Mouse (Mus musculus): ENCODE measurements around the gene Gm44502. TPM values are rescaled to one million over a fixed set of nuclear protein-coding genes. Genes with fewer than 3 reads are reported as not detected.

Gene Gm44502
- polyA plus RNA-seq, 1 experiment = 0.11 TPM

DNA sequence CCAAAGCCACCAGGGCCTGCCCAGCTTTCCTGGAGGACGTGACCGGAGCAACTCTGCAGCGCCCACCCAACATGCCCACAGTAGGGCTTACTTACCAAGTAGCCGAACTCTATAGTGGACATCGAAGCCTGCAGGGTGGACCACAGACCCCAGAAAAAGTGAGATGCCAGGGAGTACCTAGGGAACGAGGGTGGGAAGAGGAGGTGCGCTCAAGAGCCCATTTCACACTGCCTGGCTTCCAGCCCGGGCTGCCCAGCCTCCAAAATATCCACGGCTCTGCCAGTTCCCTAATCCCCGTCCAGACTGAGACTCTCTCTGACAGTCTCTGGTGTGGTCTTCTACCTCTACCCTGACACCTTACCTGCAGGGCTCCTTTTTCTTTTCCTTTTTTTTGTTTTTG lies 2.8 kb downstream of the Gm44502 start:
- Histone ChIP-seq H3K79me2 (ENCODE audit: control insufficient read depth, insufficient read depth) (peaks cover 12% of the 10 kb centered on the region), H3K4me2 (ENCODE audit: low read depth) (no peak overlapping the region), H3K4me3 (no peak overlapping the region), H3K36me3 (ENCODE audit: control insufficient read depth, insufficient read depth) (peaks cover 9% of the 10 kb centered on the region), H3ac (ENCODE audit: control insufficient read depth, insufficient read length) (no peak overlapping the region), H3K27me3 (ENCODE audit: control insufficient read depth, insufficient read depth, insufficient read length) (no peaks in the 10 kb centered on the region)
- no peak for TF ChIP-seq E2F4 (IDR thresholded peaks at IDR 0.05; ENCODE audit: insufficient read depth)
- no peak for TF ChIP-seq CEBPB (IDR thresholded peaks at IDR 0.05; ENCODE audit: insufficient read depth, poor library complexity, severe bottlenecking)
- no peak for TF ChIP-seq MYOG (IDR thresholded peaks at IDR 0.05; ENCODE audit: control insufficient read depth in 1 of 3, insufficient read depth in 1 of 3, insufficient read length in 2 of 3, low read depth in 2 of 3)

DNA sequence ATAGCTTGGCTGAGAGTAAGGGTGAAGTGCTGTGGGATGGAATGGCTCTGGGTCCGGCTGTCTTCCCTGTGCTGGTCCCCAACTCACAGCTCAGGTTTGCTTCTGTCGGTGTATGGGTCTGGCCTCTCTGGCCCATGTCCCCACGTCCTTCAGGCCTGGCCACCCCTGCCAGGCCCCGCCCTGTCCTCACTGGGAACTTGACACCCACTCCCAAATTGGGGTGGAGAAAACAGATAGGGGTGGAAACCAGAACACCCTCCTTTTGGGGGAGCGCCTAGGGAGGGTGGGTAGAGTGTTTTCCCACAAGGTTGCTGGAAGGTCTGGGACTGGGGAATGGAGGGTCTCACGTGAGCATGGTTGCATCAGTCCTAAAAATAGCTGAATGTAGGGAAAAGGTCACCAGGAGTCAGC lies 3.8 kb downstream of the Gm44502 start, which contains the start of gene Cpt1b:
Gene Cpt1b, minus strand, starts transcription at position 153 of the 411 bp plus-strand sequence.
- H3K4me3 ChIP-seq = no peak within 1 kb of the TSS
- TF ChIP-seq POLR2AphosphoS2 (IDR thresholded peaks at IDR 0.05; ENCODE audit: insufficient read length, low read depth) (peak; percentile 71), E2F4 (IDR thresholded peaks at IDR 0.05; ENCODE audit: insufficient read depth) (no peak)
- H3K36me3 ChIP-seq (ENCODE audit: control insufficient read depth, insufficient read depth) = peaks cover 9% of the 10 kb centered on the region
- H3K4me2 ChIP-seq (ENCODE audit: low read depth) = no peak within 1 kb of the TSS
- no peak within 1 kb of the TSS for H3ac ChIP-seq (ENCODE audit: control insufficient read depth, insufficient read length)
- H3K79me2 ChIP-seq (ENCODE audit: control insufficient read depth, insufficient read depth) = peaks cover 12% of the 10 kb centered on the region
- no peaks in the 10 kb centered on the region for H3K27me3 ChIP-seq (ENCODE audit: control insufficient read depth, insufficient read depth, insufficient read length)

DNA sequence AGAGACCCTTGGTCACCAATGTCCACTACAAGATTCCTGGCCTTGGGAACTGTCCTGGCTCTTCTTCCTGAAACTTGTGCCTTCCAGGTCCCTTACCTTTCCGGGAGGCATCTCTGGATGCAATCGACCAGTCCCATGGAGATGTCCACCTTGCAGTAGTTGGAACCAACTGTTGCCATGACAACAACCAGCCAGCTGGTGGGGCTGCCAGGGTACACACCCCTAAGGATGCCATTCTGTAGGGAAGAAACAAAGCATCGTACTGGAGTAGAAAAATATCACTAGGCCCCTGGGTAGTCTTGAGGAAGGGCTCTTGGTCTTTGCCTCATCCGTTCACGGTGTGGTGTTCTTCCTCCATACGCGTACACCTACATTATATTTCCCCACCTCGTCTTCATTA lies 4.9 kb downstream of the Gm44502 start:
- H3K4me3 ChIP-seq = no peak overlapping the region
- TF ChIP-seq MYOG (IDR thresholded peaks at IDR 0.05; ENCODE audit: control insufficient read depth in 1 of 3, insufficient read depth in 1 of 3, insufficient read length in 2 of 3, low read depth in 2 of 3) = no peak
- TF ChIP-seq MYOD1 (IDR thresholded peaks at IDR 0.05; ENCODE audit: control insufficient read depth in 1 of 3, insufficient read length in 2 of 3, low read depth in 2 of 3) = no peak
- no peak for TF ChIP-seq USF1 (IDR thresholded peaks at IDR 0.05; ENCODE audit: low read depth)
- H3ac ChIP-seq (ENCODE audit: control insufficient read depth, insufficient read length) = no peak overlapping the region
- no peaks in the 10 kb centered on the region for H3K27me3 ChIP-seq (ENCODE audit: control insufficient read depth, insufficient read depth, insufficient read length)
- no peak overlapping the region for H3K4me2 ChIP-seq (ENCODE audit: low read depth)
- peaks cover 12% of the 10 kb centered on the region for H3K79me2 ChIP-seq (ENCODE audit: control insufficient read depth, insufficient read depth)
- peaks cover 16% of the 10 kb centered on the region for H3K36me3 ChIP-seq (ENCODE audit: control insufficient read depth, insufficient read depth)

DNA sequence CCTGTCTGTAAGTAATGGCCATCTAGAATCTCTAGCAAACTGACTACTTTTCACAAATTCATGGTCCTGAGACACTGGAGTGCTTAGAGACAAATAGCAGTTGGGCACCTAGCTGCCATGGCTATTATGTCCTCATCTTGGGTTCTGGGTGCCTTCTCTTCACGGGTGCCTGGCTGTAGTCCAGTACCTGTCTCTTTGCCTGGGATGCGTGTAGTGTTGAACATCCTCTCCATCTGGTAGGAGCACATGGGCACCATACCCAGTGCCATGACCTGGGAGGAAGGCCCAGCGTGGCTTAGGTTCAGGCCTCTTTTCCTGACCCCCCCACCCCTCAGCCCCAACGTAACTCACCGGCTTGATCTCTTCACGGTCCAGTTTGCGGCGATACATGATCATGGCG lies 7.6 kb downstream of the Gm44502 start:
- no peaks in the 10 kb centered on the region for H3K79me2 ChIP-seq (ENCODE audit: control insufficient read depth, insufficient read depth)
- no peak overlapping the region for H3K4me2 ChIP-seq (ENCODE audit: low read depth)
- H3K4me3 ChIP-seq = no peak overlapping the region
- H3K27me3 ChIP-seq (ENCODE audit: control insufficient read depth, insufficient read depth, insufficient read length) = no peaks in the 10 kb centered on the region
- H3K36me3 ChIP-seq (ENCODE audit: control insufficient read depth, insufficient read depth) = peaks cover 12% of the 10 kb centered on the region
- TF ChIP-seq SRF (IDR thresholded peaks at IDR 0.05; ENCODE audit: control insufficient read depth, insufficient read length, low read depth) (no peak), CEBPB (IDR thresholded peaks at IDR 0.05; ENCODE audit: insufficient read depth, poor library complexity, severe bottlenecking) (no peak), POLR2AphosphoS2 (IDR thresholded peaks at IDR 0.05; ENCODE audit: insufficient read length, low read depth) (no peak), REST (IDR thresholded peaks at IDR 0.05; ENCODE audit: insufficient read depth, insufficient read length) (no peak), USF1 (IDR thresholded peaks at IDR 0.05; ENCODE audit: low read depth) (no peak), E2F4 (IDR thresholded peaks at IDR 0.05; ENCODE audit: insufficient read depth) (no peak), MYOG (IDR thresholded peaks at IDR 0.05; ENCODE audit: control insufficient read depth in 1 of 3, insufficient read depth in 1 of 3, insufficient read length in 2 of 3, low read depth in 2 of 3) (no peak), TCF3 (IDR thresholded peaks at IDR 0.05; ENCODE audit: insufficient read length, low read depth) (no peak), TCF12 (IDR thresholded peaks at IDR 0.05; ENCODE audit: insufficient read depth, poor library complexity, severe bottlenecking) (no peak), MYOD1 (IDR thresholded peaks at IDR 0.05; ENCODE audit: control insufficient read depth in 1 of 3, insufficient read length in 2 of 3, low read depth in 2 of 3) (no peak), POLR2A (IDR thresholded peaks at IDR 0.05; ENCODE audit: insufficient read length, low read depth) (no peak), MAX (IDR thresholded peaks at IDR 0.05; ENCODE audit: low read depth) (no peak)
- H3ac ChIP-seq (ENCODE audit: control insufficient read depth, insufficient read length) = no peak overlapping the region

DNA sequence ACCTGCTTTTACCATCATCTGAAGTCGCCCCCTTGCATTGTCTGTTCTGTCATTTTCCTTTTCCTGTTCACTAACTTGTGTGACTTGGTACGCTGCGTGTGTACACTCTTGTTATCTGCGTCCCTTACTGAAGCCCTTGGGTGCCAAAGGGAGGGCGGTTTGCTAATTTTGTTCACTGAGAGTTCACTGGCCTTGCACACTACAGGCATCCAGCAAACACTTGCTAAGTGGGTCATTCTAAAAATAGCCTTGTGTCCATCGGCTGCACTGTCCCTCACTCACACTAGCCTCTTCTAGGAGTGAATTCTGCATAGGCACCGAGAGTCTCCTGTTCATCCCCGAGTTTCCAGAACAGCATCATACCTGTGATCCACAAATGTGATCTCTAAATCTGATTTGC lies 14.2 kb downstream of the Gm44502 start:
- H3K79me2 ChIP-seq (ENCODE audit: control insufficient read depth, insufficient read depth) = no peaks in the 10 kb centered on the region
- H3K27me3 ChIP-seq (ENCODE audit: control insufficient read depth, insufficient read depth, insufficient read length) = no peaks in the 10 kb centered on the region
- TF ChIP-seq POLR2A (IDR thresholded peaks at IDR 0.05; ENCODE audit: insufficient read length, low read depth) = no peak
- no peak for TF ChIP-seq E2F4 (IDR thresholded peaks at IDR 0.05; ENCODE audit: insufficient read depth)
- TF ChIP-seq TCF12 (IDR thresholded peaks at IDR 0.05; ENCODE audit: insufficient read depth, poor library complexity, severe bottlenecking) = no peak
- no peak for TF ChIP-seq MYOD1 (IDR thresholded peaks at IDR 0.05; ENCODE audit: control insufficient read depth in 1 of 3, insufficient read length in 2 of 3, low read depth in 2 of 3)
- TF ChIP-seq CEBPB (IDR thresholded peaks at IDR 0.05; ENCODE audit: insufficient read depth, poor library complexity, severe bottlenecking) = no peak
- TF ChIP-seq USF1 (IDR thresholded peaks at IDR 0.05; ENCODE audit: low read depth) = no peak
- no peak for TF ChIP-seq REST (IDR thresholded peaks at IDR 0.05; ENCODE audit: insufficient read depth, insufficient read length)
- no peak for TF ChIP-seq MYOG (IDR thresholded peaks at IDR 0.05; ENCODE audit: control insufficient read depth in 1 of 3, insufficient read depth in 1 of 3, insufficient read length in 2 of 3, low read depth in 2 of 3)
- no peak for TF ChIP-seq POLR2AphosphoS2 (IDR thresholded peaks at IDR 0.05; ENCODE audit: insufficient read length, low read depth)
- no peak for TF ChIP-seq SRF (IDR thresholded peaks at IDR 0.05; ENCODE audit: control insufficient read depth, insufficient read length, low read depth)
- TF ChIP-seq TCF3 (IDR thresholded peaks at IDR 0.05; ENCODE audit: insufficient read length, low read depth) = no peak
- TF ChIP-seq MAX (IDR thresholded peaks at IDR 0.05; ENCODE audit: low read depth) = no peak
- H3K4me2 ChIP-seq (ENCODE audit: low read depth) = no peak overlapping the region
- H3K36me3 ChIP-seq (ENCODE audit: control insufficient read depth, insufficient read depth) = peaks cover 8% of the 10 kb centered on the region
- H3K4me3 ChIP-seq = no peak overlapping the region
- no peak overlapping the region for H3ac ChIP-seq (ENCODE audit: control insufficient read depth, insufficient read length)
